Mouse (Mus musculus) hindbrain, embryonic 14.5 days (tissue): ENCODE measurements at regions not wholly inside any gene's neighbourhood (a gene's known extent, or its start where the extent isn't known, plus 50 kb on each side); places are given as distances from the start of the nearest gene placed in this dataset.
A peak's percentile ranks its signal among the peaks of the same experiment; 100 is the strongest.

Source experiments
- ATAC-seq: fragments of 200-750 bp; cut with Nextera tagmentation; 2 replicates; pipeline ENCODE4 v1.8.0; 2017; ENCODE audit warnings: moderate number of reproducible peaks, mild to moderate bottlenecking, moderate TSS enrichment, moderate library complexity; ENCODE audit not compliant: low FRiP score
- DNase-seq: peaks from one replicate; pipeline ENCODE4 v3.0.0-alpha.2; 2015; ENCODE audit warnings: low spot score
- H3K27ac ChIP-seq: fragments of 300-500 bp; sonication (generic); 2 replicates; pipeline ENCODE4 v1.5.1; 2014; ENCODE audit warnings: mild to moderate bottlenecking, moderate library complexity
- H3K27me3 ChIP-seq: fragments of 300-500 bp; sonication (generic); 2 replicates; pipeline ENCODE4 v1.6.1; 2014; ENCODE audit warnings: mild to moderate bottlenecking, low read length, mixed read lengths; ENCODE audit not compliant: control insufficient read depth, insufficient read depth
- H3K36me3 ChIP-seq: fragments of 300-500 bp; sonication (generic); replicated peaks from 2 replicates; pipeline ENCODE4 v1.6.1; 2014; ENCODE audit not compliant: control insufficient read depth, insufficient read depth
- H3K4me1 ChIP-seq: fragments of 300-500 bp; sonication (generic); replicated peaks from 2 replicates; pipeline ENCODE4 v1.6.1; 2014; ENCODE audit warnings: antibody characterized with exemption, low read length, mixed read lengths; ENCODE audit not compliant: control insufficient read depth, insufficient read depth
- H3K4me2 ChIP-seq: fragments of 300-500 bp; sonication (generic); replicated peaks from 2 replicates; pipeline ENCODE4 v1.6.1; 2014; ENCODE audit warnings: mild to moderate bottlenecking, moderate library complexity
- H3K4me3 ChIP-seq: fragments of 300-500 bp; sonication (generic); replicated peaks from 2 replicates; pipeline ENCODE4 v1.5.1; 2014; ENCODE audit warnings: mild to moderate bottlenecking, low read length
- H3K9ac ChIP-seq: fragments of 300-500 bp; sonication (generic); 2 replicates; pipeline ENCODE4 v1.6.1; 2014
- H3K9me3 ChIP-seq: fragments of 300-500 bp; sonication (generic); 2 replicates; pipeline ENCODE4 v1.6.1; 2016; ENCODE audit warnings: low read length; ENCODE audit not compliant: control insufficient read depth
- WGBS: fragments of 180-500 bp; shearing (Covaris S2); extraction: QIAGEN DNeasy Blood & Tissue Kit; methylation state at CpG from one replicate; pipeline ENCODE4 v1.1.7; 2014; 5-methylcytosine and 5-hydroxymethylcytosine counted together

DNA sequence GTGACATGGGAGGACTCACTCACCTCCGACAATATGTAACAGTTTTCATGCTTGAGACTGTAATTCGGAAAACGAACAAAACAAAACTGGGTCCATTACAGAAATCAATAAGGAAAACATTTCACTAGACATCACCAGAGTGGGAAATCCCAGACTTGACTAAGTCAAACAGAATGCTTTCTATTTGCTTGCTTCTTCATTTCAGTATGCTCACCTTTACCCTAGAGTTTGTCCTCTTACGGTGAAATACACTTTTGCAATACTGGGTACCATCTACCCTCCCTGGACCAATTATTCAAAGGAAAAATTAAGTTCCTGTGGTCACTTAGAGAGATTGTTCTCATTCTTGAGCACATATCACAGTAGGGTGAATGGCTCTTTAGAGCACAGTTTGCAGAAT, 613.4 kb upstream of the 4930412O13Rik start:
- no peaks in the 10 kb centered on the region for H3K36me3 ChIP-seq
- no peak overlapping the region for H3K4me2 ChIP-seq
- no peak for DNase-seq
- no peaks in the 10 kb centered on the region for H3K9me3 ChIP-seq
- no peak for ATAC-seq
- WGBS: 96% methylated on average over 4 of the region's 4 CpGs
- no peak overlapping the region for H3K27ac ChIP-seq
- H3K9ac ChIP-seq: no peak overlapping the region
- no peaks in the 10 kb centered on the region for H3K27me3 ChIP-seq
- no peaks in the 10 kb centered on the region for H3K4me1 ChIP-seq
- H3K4me3 ChIP-seq: no peak overlapping the region

DNA sequence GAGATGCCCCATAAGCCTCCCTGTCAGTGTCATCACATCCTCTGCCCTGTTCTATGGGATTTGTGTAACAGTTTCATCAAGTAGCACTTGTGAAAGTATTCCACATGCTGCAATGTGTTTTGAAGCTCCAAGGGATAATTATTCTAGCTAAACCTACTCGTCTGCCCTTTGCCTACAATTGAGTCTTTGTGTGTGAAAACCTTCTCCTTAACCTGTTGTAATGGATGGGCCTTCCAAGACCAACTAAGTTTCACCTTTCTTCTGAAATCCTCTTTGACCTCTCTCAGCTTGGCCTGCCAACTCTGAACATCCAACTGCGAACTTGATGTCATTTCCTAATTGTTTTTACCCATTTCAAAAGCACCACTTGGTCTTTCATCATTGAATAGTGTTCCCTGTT, 597.6 kb upstream of the 4930412O13Rik start:
- no peaks in the 10 kb centered on the region for H3K27me3 ChIP-seq
- no peak overlapping the region for H3K4me3 ChIP-seq
- no peak for DNase-seq
- no peaks in the 10 kb centered on the region for H3K9me3 ChIP-seq
- H3K27ac ChIP-seq: no peak overlapping the region
- H3K9ac ChIP-seq: no peak overlapping the region
- no peaks in the 10 kb centered on the region for H3K36me3 ChIP-seq
- ATAC-seq: no peak
- WGBS: 85% methylated on average over 2 of the region's 2 CpGs
- no peaks in the 10 kb centered on the region for H3K4me1 ChIP-seq
- no peak overlapping the region for H3K4me2 ChIP-seq

DNA sequence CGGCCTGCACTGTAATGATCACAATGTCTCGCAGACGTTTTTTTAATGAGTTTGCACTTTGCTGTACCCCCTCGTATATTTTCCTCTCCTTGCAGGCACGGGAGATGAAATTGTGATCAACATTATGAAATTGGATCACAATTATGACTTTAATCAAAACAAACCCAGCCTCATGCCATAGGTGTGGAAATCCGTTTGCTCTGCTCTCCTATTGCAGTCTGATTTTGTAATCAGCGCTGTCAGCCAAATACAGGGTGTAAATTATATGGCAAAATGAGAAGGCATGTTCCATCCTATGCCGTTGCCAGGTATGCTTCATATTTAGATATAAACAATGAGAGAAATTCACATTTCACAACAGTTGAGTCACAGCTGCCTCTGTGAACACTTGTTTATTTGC, 595.3 kb upstream of the 4930412O13Rik start:
- DNase-seq: no peak

DNA sequence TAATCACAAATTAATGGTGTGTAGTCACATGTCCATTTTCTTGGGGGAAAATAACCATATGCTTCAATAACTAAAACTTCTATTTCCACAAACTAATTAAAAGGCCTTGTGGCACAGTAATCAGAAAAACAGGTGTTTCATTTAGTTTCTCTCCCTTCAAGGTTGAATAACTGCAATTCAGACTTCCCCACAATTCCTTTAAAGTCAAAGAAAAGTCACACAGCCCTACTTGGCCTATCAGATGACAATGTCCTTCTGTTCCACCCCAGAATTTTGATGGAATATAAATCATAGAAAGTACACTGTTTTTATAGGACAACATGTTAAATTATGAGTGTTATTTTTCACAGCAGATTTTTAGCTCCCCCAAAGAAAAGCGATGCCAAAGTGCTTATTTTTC, 594.0 kb upstream of the 4930412O13Rik start:
- no peaks in the 10 kb centered on the region for H3K36me3 ChIP-seq
- no peak overlapping the region for H3K4me3 ChIP-seq
- no peaks in the 10 kb centered on the region for H3K4me1 ChIP-seq
- no peak overlapping the region for H3K27ac ChIP-seq
- H3K27me3 ChIP-seq: no peaks in the 10 kb centered on the region
- 98% methylated on average over 1 of the region's 1 CpGs for WGBS
- no peak overlapping the region for H3K4me2 ChIP-seq
- H3K9ac ChIP-seq: no peak overlapping the region
- no peak for DNase-seq
- H3K9me3 ChIP-seq: no peaks in the 10 kb centered on the region
- no peak for ATAC-seq

More for the DNA sequence above, 595.3 kb upstream of the 4930412O13Rik start:
- H3K4me2 ChIP-seq: no peak overlapping the region
- H3K9ac ChIP-seq: no peak overlapping the region
- WGBS: 89% methylated on average over 8 of the region's 8 CpGs
- no peaks in the 10 kb centered on the region for H3K27me3 ChIP-seq
- H3K4me1 ChIP-seq: no peaks in the 10 kb centered on the region
- H3K36me3 ChIP-seq: no peaks in the 10 kb centered on the region
- H3K27ac ChIP-seq: no peak overlapping the region
- no peak overlapping the region for H3K4me3 ChIP-seq
- no peak for ATAC-seq
- H3K9me3 ChIP-seq: no peaks in the 10 kb centered on the region

DNA sequence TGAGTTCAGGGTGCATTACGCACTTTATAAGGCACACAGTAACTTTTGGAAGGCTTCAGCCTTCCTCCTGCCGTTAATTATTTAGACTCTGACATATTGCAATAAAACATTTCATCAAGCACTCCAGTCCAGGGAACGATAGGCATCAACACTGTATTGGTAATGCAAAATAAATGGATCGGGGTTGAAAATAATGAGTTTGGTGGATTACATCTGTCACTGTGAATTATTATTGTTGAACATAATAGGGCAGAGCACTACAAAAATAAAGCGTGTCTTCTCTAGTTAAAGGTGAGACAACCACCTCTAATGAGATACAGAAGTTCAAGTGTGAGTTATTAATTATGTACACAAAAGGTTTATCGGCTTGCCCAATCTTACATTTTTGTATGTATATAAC, 593.4 kb upstream of the 4930412O13Rik start:
- Histone ChIP-seq H3K4me3 (no peak overlapping the region), H3K4me2 (no peak overlapping the region), H3K36me3 (no peaks in the 10 kb centered on the region), H3K27me3 (no peaks in the 10 kb centered on the region), H3K9me3 (no peaks in the 10 kb centered on the region), H3K9ac (no peak overlapping the region), H3K4me1 (no peaks in the 10 kb centered on the region), H3K27ac (no peak overlapping the region)
- ATAC-seq (no peak), DNase-seq (no peak)
- WGBS: 82% methylated on average over 6 of the region's 6 CpGs

DNA sequence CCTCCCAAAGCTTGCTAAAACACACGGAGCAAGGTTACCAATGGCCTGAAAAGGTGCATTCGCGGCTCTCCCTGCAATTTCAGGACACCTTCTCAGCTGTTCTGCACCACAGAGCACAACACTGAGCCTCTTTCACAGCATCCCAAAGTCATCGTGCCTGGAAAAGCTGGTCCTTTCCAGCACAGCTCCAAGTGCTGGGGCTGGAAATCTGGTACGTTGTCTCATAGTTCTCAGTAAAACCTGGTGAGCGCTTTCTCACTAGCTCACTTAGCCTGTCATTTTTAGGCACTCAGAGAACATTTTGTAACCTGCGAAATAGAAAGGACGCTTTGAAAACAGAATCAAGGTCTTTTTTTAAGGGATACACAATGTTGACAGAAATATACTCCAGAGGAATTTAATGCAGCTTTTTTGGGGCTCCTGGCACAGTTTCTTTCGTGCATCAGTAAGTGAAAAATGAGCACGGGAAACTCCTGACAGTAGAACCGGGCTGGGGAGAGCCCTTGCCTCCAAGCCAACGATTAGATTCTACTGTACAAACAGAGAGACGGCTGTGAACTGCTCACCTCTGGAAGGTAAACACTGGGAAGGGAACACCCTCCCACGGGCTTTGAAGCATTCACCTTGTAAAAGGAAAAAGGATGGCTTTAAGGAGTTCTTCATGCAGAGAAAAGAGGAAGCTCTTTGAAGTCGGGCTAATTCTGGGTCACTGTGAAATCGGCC, 549.3 kb upstream of the 4930412O13Rik start:
- H3K9me3 ChIP-seq: no peaks in the 10 kb centered on the region
- H3K9ac ChIP-seq: no peak overlapping the region
- H3K4me3 ChIP-seq: no peak overlapping the region
- peak overlapping the region; percentile 4; the same call in 1 of the 2 replicates for H3K4me2 ChIP-seq
- 44% methylated on average over 16 of the region's 16 CpGs for WGBS
- no peaks in the 10 kb centered on the region for H3K27me3 ChIP-seq
- peaks cover 5% of the 10 kb centered on the region; the same call in 1 of the 2 replicates for H3K4me1 ChIP-seq
- ATAC-seq (no peak), DNase-seq (no peak)
- no peaks in the 10 kb centered on the region for H3K36me3 ChIP-seq
- H3K27ac ChIP-seq: no peak overlapping the region

DNA sequence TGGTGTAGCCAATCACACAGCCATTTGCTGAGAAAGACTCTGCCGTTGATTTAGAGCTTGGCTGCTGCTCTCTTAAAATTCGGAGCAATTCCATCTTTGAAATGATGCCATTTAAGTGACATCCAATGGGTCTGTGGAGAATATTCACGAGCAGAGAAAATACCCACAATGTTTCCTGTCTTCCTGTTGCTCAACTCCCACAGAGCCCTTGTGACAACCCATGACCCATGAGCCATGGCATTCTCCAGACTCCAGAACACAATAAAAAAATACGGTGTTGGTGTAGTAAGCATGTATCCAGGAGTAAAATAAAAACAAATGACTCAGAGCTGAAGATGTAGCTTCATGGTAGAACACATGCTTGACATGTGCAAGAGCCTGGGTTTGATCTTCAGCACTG, 532.1 kb upstream of the 4930412O13Rik start:
- H3K27ac ChIP-seq: no peak overlapping the region
- no peaks in the 10 kb centered on the region for H3K9me3 ChIP-seq
- 72% methylated on average over 4 of the region's 4 CpGs for WGBS
- H3K9ac ChIP-seq: no peak overlapping the region
- H3K4me2 ChIP-seq: no peak overlapping the region
- no peaks in the 10 kb centered on the region for H3K4me1 ChIP-seq
- H3K36me3 ChIP-seq: no peaks in the 10 kb centered on the region
- DNase-seq (no peak), ATAC-seq (no peak)
- H3K4me3 ChIP-seq: no peak overlapping the region
- H3K27me3 ChIP-seq: no peaks in the 10 kb centered on the region

DNA sequence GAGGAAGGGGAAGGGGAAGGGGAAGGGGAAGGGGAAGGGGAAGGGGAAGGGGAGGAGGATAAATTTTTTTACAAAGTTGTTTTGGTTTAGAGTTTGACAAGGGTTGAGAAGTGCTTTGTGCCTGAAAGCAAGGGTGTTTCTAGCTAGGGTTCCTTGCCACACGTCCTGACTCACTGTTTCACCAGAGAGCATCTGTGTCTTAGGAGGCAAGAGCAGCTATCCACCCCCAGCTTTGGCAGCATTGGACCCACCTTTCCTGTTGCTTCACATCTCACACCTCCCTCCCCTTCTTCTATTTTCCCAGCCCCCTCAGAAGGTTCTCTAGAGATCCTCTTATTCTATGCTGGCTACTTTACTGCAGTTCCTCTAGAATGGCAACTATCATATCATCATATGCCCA, 531.1 kb upstream of the 4930412O13Rik start:
- no peaks in the 10 kb centered on the region for H3K9me3 ChIP-seq
- ATAC-seq (no peak), DNase-seq (no peak)
- no peak overlapping the region for H3K4me3 ChIP-seq
- no peak overlapping the region for H3K9ac ChIP-seq
- H3K27ac ChIP-seq: no peak overlapping the region
- no peaks in the 10 kb centered on the region for H3K36me3 ChIP-seq
- no peak overlapping the region for H3K4me2 ChIP-seq
- H3K27me3 ChIP-seq: no peaks in the 10 kb centered on the region
- no peaks in the 10 kb centered on the region for H3K4me1 ChIP-seq
- whole genome bisulfite sequencing: 64% methylated on average over 1 of the region's 1 CpGs

DNA sequence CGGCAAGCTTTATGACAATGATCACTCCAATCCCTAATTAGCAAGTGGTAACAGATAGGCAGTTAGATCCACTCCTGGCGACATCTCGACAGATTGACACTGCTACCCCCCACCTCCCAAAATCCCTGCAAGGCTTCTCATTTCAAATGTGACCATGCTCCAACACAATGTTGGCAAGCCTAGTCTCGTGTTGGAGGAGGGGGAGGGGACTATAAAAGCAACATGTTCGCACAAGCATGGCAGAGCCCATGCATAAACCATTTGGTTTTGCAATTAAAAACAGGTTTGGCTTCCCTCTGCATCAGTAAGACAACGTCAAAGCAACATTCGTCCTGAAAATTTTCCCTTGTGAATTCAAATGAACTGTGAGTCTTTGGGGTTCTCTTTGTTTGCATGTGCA, 528.9 kb upstream of the 4930412O13Rik start:
- Histone ChIP-seq H3K4me1 (no peaks in the 10 kb centered on the region), H3K27me3 (no peaks in the 10 kb centered on the region), H3K27ac (no peak overlapping the region), H3K36me3 (no peaks in the 10 kb centered on the region), H3K9ac (no peak overlapping the region), H3K4me3 (no peak overlapping the region), H3K4me2 (no peak overlapping the region), H3K9me3 (no peaks in the 10 kb centered on the region)
- WGBS: 48% methylated on average over 7 of the region's 7 CpGs
- DNase-seq (no peak), ATAC-seq (0 out of 2 replicates have a peak, but pooled peaks have one; percentile 24)

DNA sequence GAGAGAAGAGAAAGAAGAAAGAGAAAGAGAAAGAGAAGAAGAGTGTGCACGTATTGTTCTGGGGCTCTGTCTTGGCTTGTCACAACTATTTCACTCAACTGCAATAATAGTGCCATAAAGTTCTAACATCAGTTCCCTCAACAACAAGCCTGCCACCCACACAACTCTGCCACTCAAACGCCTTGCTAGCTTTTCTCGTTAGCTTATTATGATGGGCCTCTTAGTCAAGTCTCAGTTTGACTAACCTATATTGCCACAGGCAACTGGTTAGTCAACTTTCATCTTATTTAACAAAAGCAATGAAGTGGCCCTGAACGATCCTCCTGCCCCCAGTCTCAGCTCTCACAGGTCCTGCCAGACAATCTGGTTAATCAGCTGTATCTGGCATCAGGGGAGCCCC, 521.0 kb upstream of the 4930412O13Rik start:
- H3K9ac ChIP-seq: no peak overlapping the region
- no peaks in the 10 kb centered on the region for H3K27me3 ChIP-seq
- ATAC-seq (no peak), DNase-seq (no peak)
- no peaks in the 10 kb centered on the region for H3K4me1 ChIP-seq
- no peak overlapping the region for H3K4me2 ChIP-seq
- H3K9me3 ChIP-seq: no peaks in the 10 kb centered on the region
- H3K4me3 ChIP-seq: no peak overlapping the region
- H3K36me3 ChIP-seq: no peaks in the 10 kb centered on the region
- no peak overlapping the region for H3K27ac ChIP-seq
- WGBS: 77% methylated on average over 4 of the region's 4 CpGs
